Mouse (Mus musculus) small intestine, adult 2 months (tissue): ENCODE data around the gene Mipep.

Experiments used
- CTCF ChIP-seq: fragments of 200-500 bp; IDR thresholded peaks from 2 replicates; pipeline ENCODE4 v1.5.1; 2012; ENCODE audit warnings: low read depth, mild to moderate bottlenecking, control low read depth, inconsistent platforms, low read length, moderate library complexity, mixed read lengths; ENCODE audit not compliant: insufficient replicate concordance, insufficient read length; ENCODE audit errors: extremely low read depth
- POLR2A ChIP-seq: fragments of 200-500 bp; IDR thresholded peaks from 2 replicates; pipeline ENCODE4 v1.6.1; 2012; ENCODE audit warnings: low read depth, mild to moderate bottlenecking, control low read depth, inconsistent platforms, low read length, moderate library complexity

DNA sequence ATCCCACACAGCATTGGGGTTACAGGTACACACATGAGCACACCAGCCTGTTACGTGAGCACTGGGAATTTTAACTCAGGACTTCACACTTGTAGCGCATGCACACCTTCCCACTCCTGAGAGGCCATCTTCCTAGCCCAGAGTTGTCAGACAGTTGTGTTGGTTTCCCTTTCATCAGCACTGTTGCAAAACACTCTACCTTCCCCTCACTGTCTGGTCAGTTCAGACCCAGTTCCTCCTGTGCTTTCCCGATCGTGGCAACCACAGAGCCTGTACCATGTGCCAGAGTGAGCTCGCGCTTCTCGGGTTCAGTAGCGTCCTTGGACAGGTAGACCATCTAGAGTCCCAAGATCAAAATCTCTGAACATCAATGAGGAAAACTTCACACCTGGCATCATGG is 27.1 kb upstream of the Mipep start:
- TF ChIP-seq POLR2A (no peak), CTCF (no peak)
